Mouse (Mus musculus) E14TG2a.4 (cell line): ENCODE measurements around the gene Nwd1.
"Not testable (repeated sequence)": the region's sequence is repeated elsewhere in the genome, so short reads cannot be mapped to it uniquely, and the experiment has no call there.

Experiments
- CTCF ChIP-seq: conservative IDR thresholded peaks from 2 replicates; pipeline ENCODE4 v1.5.1; 2014; ENCODE audit warnings: low read length
- NANOG ChIP-seq: IDR thresholded peaks from 2 replicates; pipeline ENCODE4 v1.6.1; 2014; ENCODE audit warnings: borderline replicate concordance, low read length, mixed read lengths

- TF ChIP-seq CTCF: not testable (repeated sequence)
- TF ChIP-seq NANOG: peak; percentile 74
These were observed 30.3 kb downstream of the Nwd1 start for GRCm38 (mm10) chr8:72676844-72677243.
